Mouse (Mus musculus): ENCODE results near the gene 4921524J17Rik.

The 4921524J17Rik gene

GRCm38 (mm10) chr8:85432168-85433016, at the start of gene 4921524J17Rik:
Gene 4921524J17Rik (minus strand): TSS chr8:85432833.
- DNase-seq (ENCODE audit: low spot score in 2 of 2), result peak; percentile 96 to 98

GRCm38 (mm10) chr8:85482427-85482826, 49.8 kb upstream of the 4921524J17Rik start:
- peak in 1 of 2 experiments; percentile 30 for DNase-seq (ENCODE audit: low spot score in 2 of 2)

GRCm38 (mm10) chr8:85481900-85482299, 49.3 kb upstream of the 4921524J17Rik start:
- peak; percentile 34 to 36 for DNase-seq (ENCODE audit: low spot score in 2 of 2)

GRCm38 (mm10) chr8:85479710-85480109, 47.1 kb upstream of the 4921524J17Rik start:
- no peak for DNase-seq (ENCODE audit: low spot score in 2 of 2)

GRCm38 (mm10) chr8:85478397-85478796, 45.8 kb upstream of the 4921524J17Rik start:
- DNase-seq (ENCODE audit: low spot score in 2 of 2), result no peak

- no peak for DNase-seq (ENCODE audit: low spot score in 2 of 2)
Measured at GRCm38 (mm10) chr8:85476970-85477545, 44.4 kb upstream of the 4921524J17Rik start.

GRCm38 (mm10) chr8:85474924-85475323, 42.3 kb upstream of the 4921524J17Rik start:
- DNase-seq (ENCODE audit: low spot score in 2 of 2), result no peak

GRCm38 (mm10) chr8:85473246-85473645, 40.6 kb upstream of the 4921524J17Rik start:
- no peak for DNase-seq (ENCODE audit: low spot score in 2 of 2)

- DNase-seq (ENCODE audit: low spot score in 2 of 2), result no peak
Measured at GRCm38 (mm10) chr8:85472800-85473199, 40.2 kb upstream of the 4921524J17Rik start.

- DNase-seq (ENCODE audit: low spot score in 2 of 2), result no peak
Measured at GRCm38 (mm10) chr8:85470753-85471152, 38.1 kb upstream of the 4921524J17Rik start.

GRCm38 (mm10) chr8:85466056-85466455, 33.4 kb upstream of the 4921524J17Rik start:
- DNase-seq (ENCODE audit: low spot score in 2 of 2), result no peak

- DNase-seq (ENCODE audit: low spot score in 2 of 2), result no peak
Measured at GRCm38 (mm10) chr8:85464316-85464715, 31.7 kb upstream of the 4921524J17Rik start.

- no peak for DNase-seq (ENCODE audit: low spot score in 2 of 2)
Measured at GRCm38 (mm10) chr8:85462441-85462840, 29.8 kb upstream of the 4921524J17Rik start.

GRCm38 (mm10) chr8:85461377-85461776, 28.7 kb upstream of the 4921524J17Rik start:
- no peak for DNase-seq (ENCODE audit: low spot score in 2 of 2)

- no peak for DNase-seq (ENCODE audit: low spot score in 2 of 2)
Measured at GRCm38 (mm10) chr8:85460804-85461203, 28.2 kb upstream of the 4921524J17Rik start.

GRCm38 (mm10) chr8:85459582-85459981, 26.9 kb upstream of the 4921524J17Rik start:
- no peak for DNase-seq (ENCODE audit: low spot score in 2 of 2)

- DNase-seq (ENCODE audit: low spot score in 2 of 2), result peak; percentile 48 to 66
Measured at GRCm38 (mm10) chr8:85456536-85456935, 23.9 kb upstream of the 4921524J17Rik start.

- DNase-seq (ENCODE audit: low spot score in 2 of 2), result no peak
Measured at GRCm38 (mm10) chr8:85454750-85455149, 22.1 kb upstream of the 4921524J17Rik start.

GRCm38 (mm10) chr8:85453256-85453655, 20.6 kb upstream of the 4921524J17Rik start:
- DNase-seq (ENCODE audit: low spot score in 2 of 2), result no peak

- DNase-seq (ENCODE audit: low spot score in 2 of 2), result no peak
Measured at GRCm38 (mm10) chr8:85452328-85452727, 19.7 kb upstream of the 4921524J17Rik start.

GRCm38 (mm10) chr8:85450335-85450734, 17.7 kb upstream of the 4921524J17Rik start:
- no peak for DNase-seq (ENCODE audit: low spot score in 2 of 2)

- DNase-seq (ENCODE audit: low spot score in 2 of 2), result no peak
Measured at GRCm38 (mm10) chr8:85445936-85446685, 13.5 kb upstream of the 4921524J17Rik start.
